Mouse (Mus musculus): ENCODE data around the gene Fsd2. TPM values are rescaled to one million over a fixed set of nuclear protein-coding genes. Genes with fewer than 3 reads are reported as not detected.

Fsd2 gene
- polyA plus RNA-seq (2014; fragmentation: Nextera tagmentation; extraction: Ambion mirVana), result 0.07 TPM in 1 of 2 replicates, not detected in the other

- DNase-seq (ENCODE audit: low spot score) (no peak), ATAC-seq (replicated peaks; ENCODE audit: low FRiP score, low TSS enrichment, low read depth) (no peak)
- Histone ChIP-seq H3K27me3 (replicated peaks; ENCODE audit: control insufficient read depth, insufficient read depth, low read length) (no peaks in the 10 kb centered on the region), H3K4me1 (replicated peaks; ENCODE audit: control insufficient read depth, insufficient read depth, low read length) (no peaks in the 10 kb centered on the region; the same call in 1 of the 2 replicates), H3K9ac (ENCODE audit: low read length) (no peak within 1 kb of the TSS), H3K4me2 (ENCODE audit: low read length) (no peak within 1 kb of the TSS), H3K27ac (ENCODE audit: low read depth) (no peak within 1 kb of the TSS), H3K9me3 (ENCODE audit: control insufficient read depth, low read length) (no peaks in the 10 kb centered on the region), H3K4me3 (ENCODE audit: low read depth, low read length) (no peak within 1 kb of the TSS), H3K36me3 (ENCODE audit: control insufficient read depth, insufficient read depth, low read length) (no peaks in the 10 kb centered on the region)
- 82% methylated on average over 9 of the region's 9 CpGs for WGBS
Observed at GRCm38 (mm10) chr7:81566892-81567291, at the start of gene Fsd2. Fsd2 (minus strand) TSS chr7:81566944.

DNA sequence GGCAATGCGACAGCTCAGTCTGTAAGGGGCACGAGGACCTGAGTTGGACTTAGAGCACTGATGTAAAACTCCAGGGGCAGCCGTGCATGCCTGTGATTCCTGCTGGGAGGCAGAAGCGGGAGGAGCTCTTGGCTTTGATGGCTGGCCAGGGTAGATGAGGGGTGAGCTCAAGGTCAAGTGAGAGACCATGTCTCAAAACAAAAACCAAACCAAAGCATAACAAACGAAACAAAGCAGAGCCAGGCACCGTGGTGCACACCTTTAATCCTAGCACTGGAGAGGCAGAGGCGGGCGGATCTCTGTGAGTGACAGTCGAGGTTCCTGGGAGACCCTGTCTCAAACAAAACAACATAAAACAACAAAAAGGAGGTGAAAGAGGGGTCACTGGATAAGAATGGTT is 48.3 kb upstream of the Fsd2 start:
- DNase-seq (ENCODE audit: low spot score) (no peak), ATAC-seq (replicated peaks; ENCODE audit: low FRiP score, low TSS enrichment, low read depth) (no peak)
- Histone ChIP-seq H3K9me3 (ENCODE audit: control insufficient read depth, low read length) (no peaks in the 10 kb centered on the region), H3K4me1 (replicated peaks; ENCODE audit: control insufficient read depth, insufficient read depth, low read length) (no peaks in the 10 kb centered on the region), H3K4me2 (ENCODE audit: low read length) (no peak overlapping the region), H3K36me3 (ENCODE audit: control insufficient read depth, insufficient read depth, low read length) (no peaks in the 10 kb centered on the region), H3K4me3 (ENCODE audit: low read depth, low read length) (no peak overlapping the region), H3K27me3 (replicated peaks; ENCODE audit: control insufficient read depth, insufficient read depth, low read length) (no peaks in the 10 kb centered on the region), H3K9ac (ENCODE audit: low read length) (no peak overlapping the region), H3K27ac (ENCODE audit: low read depth) (no peak overlapping the region)
- 80% methylated on average over 9 of the region's 9 CpGs for WGBS

DNA sequence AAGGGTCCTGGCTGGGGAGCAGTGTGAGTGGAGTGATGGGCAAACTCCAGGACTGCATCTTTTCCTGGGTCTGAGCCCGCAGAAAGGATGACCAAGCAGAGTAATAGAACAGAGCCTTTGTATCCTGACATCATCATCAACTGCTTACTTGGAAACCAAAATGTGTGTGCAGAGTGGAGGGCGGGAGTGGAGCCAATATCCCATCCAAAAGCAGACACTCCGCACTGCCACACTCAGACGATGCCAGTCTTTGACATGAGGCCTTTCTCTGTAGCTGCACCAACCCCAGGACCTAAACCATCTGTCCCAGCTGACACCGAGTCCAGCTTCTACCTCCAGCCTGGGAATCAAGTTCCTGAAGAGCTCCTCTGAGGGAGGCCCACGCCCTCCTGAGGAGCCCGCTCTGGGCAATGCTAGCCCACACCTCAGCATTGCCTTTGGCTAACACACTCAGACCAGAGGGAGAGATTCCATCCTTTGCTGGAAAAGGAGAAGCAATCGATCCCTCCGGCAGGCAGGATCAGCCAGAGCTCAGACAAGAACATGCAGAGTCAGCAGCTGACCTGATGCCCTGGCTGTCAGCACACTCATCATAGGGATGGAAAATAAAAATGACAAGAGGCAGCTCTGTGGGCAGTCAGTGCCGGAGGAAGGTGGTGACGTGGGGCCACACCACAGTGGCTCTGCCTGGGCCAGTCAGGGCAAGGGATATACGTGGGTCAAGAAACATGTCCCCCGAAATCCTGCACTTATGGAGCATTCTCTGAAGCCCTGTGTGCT is 46.3 kb upstream of the Fsd2 start:
- 86% methylated on average over 13 of the region's 13 CpGs for WGBS
- Histone ChIP-seq H3K9ac (ENCODE audit: low read length) (no peak overlapping the region), H3K9me3 (ENCODE audit: control insufficient read depth, low read length) (no peaks in the 10 kb centered on the region), H3K27me3 (replicated peaks; ENCODE audit: control insufficient read depth, insufficient read depth, low read length) (no peaks in the 10 kb centered on the region), H3K4me2 (ENCODE audit: low read length) (no peak overlapping the region), H3K4me3 (ENCODE audit: low read depth, low read length) (no peak overlapping the region), H3K4me1 (replicated peaks; ENCODE audit: control insufficient read depth, insufficient read depth, low read length) (no peaks in the 10 kb centered on the region), H3K36me3 (ENCODE audit: control insufficient read depth, insufficient read depth, low read length) (no peaks in the 10 kb centered on the region), H3K27ac (ENCODE audit: low read depth) (no peak overlapping the region)
- no peak for ATAC-seq (replicated peaks; ENCODE audit: low FRiP score, low TSS enrichment, low read depth)
- DNase-seq (ENCODE audit: low spot score), result no peak

GRCm38 (mm10) chr7:81610125-81610524 is 43.4 kb upstream of the Fsd2 start:
- Histone ChIP-seq H3K4me3 (ENCODE audit: low read depth, low read length) (no peak overlapping the region), H3K9me3 (ENCODE audit: control insufficient read depth, low read length) (no peaks in the 10 kb centered on the region), H3K4me2 (ENCODE audit: low read length) (no peak overlapping the region), H3K27me3 (replicated peaks; ENCODE audit: control insufficient read depth, insufficient read depth, low read length) (no peaks in the 10 kb centered on the region), H3K4me1 (replicated peaks; ENCODE audit: control insufficient read depth, insufficient read depth, low read length) (no peaks in the 10 kb centered on the region), H3K9ac (ENCODE audit: low read length) (no peak overlapping the region), H3K36me3 (ENCODE audit: control insufficient read depth, insufficient read depth, low read length) (no peaks in the 10 kb centered on the region), H3K27ac (ENCODE audit: low read depth) (no peak overlapping the region)
- ATAC-seq (replicated peaks; ENCODE audit: low FRiP score, low TSS enrichment, low read depth) (no peak), DNase-seq (ENCODE audit: low spot score) (no peak)
- 62% methylated on average over 18 of the region's 18 CpGs for WGBS

DNA sequence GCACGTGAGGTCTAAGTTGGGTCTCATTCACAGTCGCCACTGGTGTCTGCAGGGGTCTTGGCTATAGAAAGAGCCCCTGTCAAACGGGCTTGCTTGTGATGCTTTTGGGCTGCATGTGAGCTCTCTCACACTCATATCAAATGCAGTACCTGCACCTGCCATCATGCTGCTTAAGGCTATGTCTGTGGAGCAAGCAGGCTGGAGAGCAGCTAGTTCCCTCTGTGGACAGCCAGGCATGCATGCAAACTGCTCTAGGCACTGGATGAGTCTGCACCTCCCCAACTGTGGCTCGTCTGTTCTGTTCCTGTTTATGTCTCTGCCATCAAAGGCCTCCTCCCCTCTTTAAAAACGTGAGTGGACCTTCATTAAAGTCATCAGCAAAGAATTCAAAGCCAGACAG is 39.7 kb upstream of the Fsd2 start:
- Histone ChIP-seq H3K36me3 (ENCODE audit: control insufficient read depth, insufficient read depth, low read length) (no peaks in the 10 kb centered on the region), H3K27ac (ENCODE audit: low read depth) (no peak overlapping the region), H3K4me2 (ENCODE audit: low read length) (no peak overlapping the region), H3K9me3 (ENCODE audit: control insufficient read depth, low read length) (no peaks in the 10 kb centered on the region), H3K9ac (ENCODE audit: low read length) (no peak overlapping the region), H3K4me3 (ENCODE audit: low read depth, low read length) (no peak overlapping the region), H3K27me3 (replicated peaks; ENCODE audit: control insufficient read depth, insufficient read depth, low read length) (no peaks in the 10 kb centered on the region), H3K4me1 (replicated peaks; ENCODE audit: control insufficient read depth, insufficient read depth, low read length) (no peaks in the 10 kb centered on the region)
- DNase-seq (ENCODE audit: low spot score), result no peak
- WGBS, result 54% methylated on average over 5 of the region's 5 CpGs
- no peak for ATAC-seq (replicated peaks; ENCODE audit: low FRiP score, low TSS enrichment, low read depth)

DNA sequence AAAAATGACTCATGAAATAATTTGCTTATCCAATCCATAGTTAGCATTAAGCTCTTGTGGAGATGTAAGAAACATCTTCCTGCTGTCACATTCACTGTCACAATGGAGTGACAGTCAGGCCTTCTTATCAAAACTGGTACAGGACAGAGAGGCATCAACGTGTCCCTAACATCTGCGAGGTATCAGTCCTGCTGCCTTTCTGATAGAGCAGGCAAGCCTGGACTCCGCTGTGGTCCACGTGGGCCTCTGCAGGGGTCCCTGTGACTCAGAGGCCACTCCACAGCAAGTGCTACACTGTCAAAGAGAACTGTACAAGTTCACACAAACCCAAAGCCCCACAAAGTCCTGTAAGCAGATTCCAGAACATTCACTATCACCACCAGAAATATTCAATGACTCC is 38.7 kb upstream of the Fsd2 start:
- Histone ChIP-seq H3K27me3 (replicated peaks; ENCODE audit: control insufficient read depth, insufficient read depth, low read length) (no peaks in the 10 kb centered on the region), H3K4me2 (ENCODE audit: low read length) (no peak overlapping the region), H3K27ac (ENCODE audit: low read depth) (no peak overlapping the region), H3K4me1 (replicated peaks; ENCODE audit: control insufficient read depth, insufficient read depth, low read length) (no peaks in the 10 kb centered on the region), H3K9me3 (ENCODE audit: control insufficient read depth, low read length) (no peaks in the 10 kb centered on the region), H3K9ac (ENCODE audit: low read length) (no peak overlapping the region), H3K4me3 (ENCODE audit: low read depth, low read length) (no peak overlapping the region), H3K36me3 (ENCODE audit: control insufficient read depth, insufficient read depth, low read length) (no peaks in the 10 kb centered on the region)
- DNase-seq (ENCODE audit: low spot score), result no peak
- WGBS, result 82% methylated on average over 4 of the region's 4 CpGs
- ATAC-seq (replicated peaks; ENCODE audit: low FRiP score, low TSS enrichment, low read depth), result no peak

DNA sequence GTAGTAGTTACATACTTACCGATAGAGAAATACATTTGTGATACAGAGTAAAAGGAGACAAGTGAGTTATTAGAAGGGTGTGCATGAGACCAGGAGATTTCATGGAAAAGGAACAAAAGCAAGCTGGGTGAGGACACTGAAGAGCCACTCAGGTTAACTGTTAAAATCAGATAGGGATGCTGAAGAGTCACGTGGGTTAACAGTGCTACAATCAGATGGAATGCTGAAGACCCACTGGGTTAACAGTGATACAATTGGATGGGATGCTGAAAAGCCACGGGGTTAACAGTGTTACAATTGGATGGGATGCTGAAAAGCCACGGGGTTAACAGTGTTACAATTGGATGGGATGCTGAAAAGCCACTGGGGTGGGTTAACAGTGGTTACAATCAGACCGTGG is 38.2 kb upstream of the Fsd2 start:
- Histone ChIP-seq H3K27me3 (replicated peaks; ENCODE audit: control insufficient read depth, insufficient read depth, low read length) (no peaks in the 10 kb centered on the region), H3K4me2 (ENCODE audit: low read length) (no peak overlapping the region), H3K9ac (ENCODE audit: low read length) (no peak overlapping the region), H3K36me3 (ENCODE audit: control insufficient read depth, insufficient read depth, low read length) (no peaks in the 10 kb centered on the region), H3K27ac (ENCODE audit: low read depth) (no peak overlapping the region), H3K9me3 (ENCODE audit: control insufficient read depth, low read length) (no peaks in the 10 kb centered on the region), H3K4me3 (ENCODE audit: low read depth, low read length) (no peak overlapping the region), H3K4me1 (replicated peaks; ENCODE audit: control insufficient read depth, insufficient read depth, low read length) (no peaks in the 10 kb centered on the region)
- ATAC-seq (replicated peaks; ENCODE audit: low FRiP score, low TSS enrichment, low read depth) (no peak), DNase-seq (ENCODE audit: low spot score) (no peak)
- WGBS, result 87% methylated on average over 5 of the region's 5 CpGs

GRCm38 (mm10) chr7:81599379-81600280 is 32.9 kb upstream of the Fsd2 start:
- H3K4me3 ChIP-seq (ENCODE audit: low read depth, low read length), result no peak overlapping the region
- no peak overlapping the region for H3K9ac ChIP-seq (ENCODE audit: low read length)
- peaks cover 27% of the 10 kb centered on the region for H3K36me3 ChIP-seq (ENCODE audit: control insufficient read depth, insufficient read depth, low read length)
- no peak overlapping the region for H3K4me2 ChIP-seq (ENCODE audit: low read length)
- H3K9me3 ChIP-seq (ENCODE audit: control insufficient read depth, low read length), result no peaks in the 10 kb centered on the region
- no peak for ATAC-seq (replicated peaks; ENCODE audit: low FRiP score, low TSS enrichment, low read depth)
- 56% methylated on average over 8 of the region's 8 CpGs for WGBS
- H3K27me3 ChIP-seq (replicated peaks; ENCODE audit: control insufficient read depth, insufficient read depth, low read length), result no peaks in the 10 kb centered on the region
- H3K27ac ChIP-seq (ENCODE audit: low read depth), result no peak overlapping the region
- no peaks in the 10 kb centered on the region for H3K4me1 ChIP-seq (replicated peaks; ENCODE audit: control insufficient read depth, insufficient read depth, low read length)
- no peak for DNase-seq (ENCODE audit: low spot score)

Measured in intestine, embryonic 14.5 days (tissue).